13 mouse cellular contexts compared by ENCODE assay signal in genomic region chr17:29422912-29423504, GRCm38 (mm10).
DNase-seq lines count a peak whose midpoint lies in the region; ATAC-seq and TF ChIP-seq lines count a peak whose summit lies in the region.
"Had no signal": no experiment of that assay in that cellular context is flagged by ENCODE, and none has a peak within 500 bp of the region (broad histone marks: within the 10 kb centered on the region; RNA-seq: fewer than 3 reads in every experiment).

No protein-coding gene starts in this region.

- 24% methylated on average over 8 of the region's 8 CpGs for WGBS in liver, adult 2 months
- 80% methylated on average over 8 of the region's 8 CpGs for WGBS in liver, embryonic 11.5 days
- 72% methylated on average over 8 of the region's 8 CpGs for WGBS in heart, embryonic 10.5 days
- WGBS in intestine, embryonic 15.5 days = 63% methylated on average over 8 of the region's 8 CpGs

- H3K36me3 ChIP-seq in liver, adult 2 months (ENCODE audit: control insufficient read depth, insufficient read depth, low read length) = no peaks in the 10 kb centered on the region
- H3K36me3 ChIP-seq in liver, embryonic 11.5 days (ENCODE audit: control insufficient read depth, insufficient read depth, low read length) = no peaks in the 10 kb centered on the region
- no peaks in the 10 kb centered on the region for H3K36me3 ChIP-seq in heart, embryonic 10.5 days
- H3K36me3 ChIP-seq in intestine, embryonic 15.5 days = no peaks in the 10 kb centered on the region
- H3K36me3 ChIP-seq: forebrain, embryonic 12.5 days had no signal

- no peak for TF ChIP-seq POLR2A in liver, adult 2 months (IDR thresholded peaks at IDR 0.05; ENCODE audit: extremely low read depth, insufficient read depth, low read length)

- H3K27ac ChIP-seq in liver, adult 2 months (replicated peaks; ENCODE audit: insufficient read depth, low read depth, low read length) = peak overlapping the region; percentile 68
- no peak overlapping the region for H3K27ac ChIP-seq in liver, embryonic 11.5 days (ENCODE audit: low read depth, low read length)
- H3K27ac ChIP-seq in heart, embryonic 10.5 days = peak overlapping the region; percentile 74
- no peak overlapping the region for H3K27ac ChIP-seq in intestine, embryonic 15.5 days
- H3K27ac ChIP-seq: forebrain, embryonic 12.5 days had no signal

- no peak for TF ChIP-seq CTCF in liver, adult 2 months (IDR thresholded peaks at IDR 0.05; ENCODE audit: low read depth, low read length)

- H3K9me3 ChIP-seq in liver, embryonic 11.5 days (ENCODE audit: control insufficient read depth, low read length) = no peaks in the 10 kb centered on the region
- no peaks in the 10 kb centered on the region for H3K9me3 ChIP-seq in heart, embryonic 10.5 days
- H3K9me3 ChIP-seq in intestine, embryonic 15.5 days = no peaks in the 10 kb centered on the region
- H3K9me3 ChIP-seq: forebrain, embryonic 12.5 days had no signal

- DNase-seq in liver, adult 2 months (ENCODE audit: extremely low read depth, low read depth, low spot score) = peak; percentile 100
- DNase-seq in liver, embryonic 11.5 days (ENCODE audit: low spot score) = no peak
- DNase-seq in heart, embryonic 10.5 days (ENCODE audit: low spot score) = no peak
- peak; percentile 75 for DNase-seq in testis, postnatal 14 days (ENCODE audit: low spot score)
- DNase-seq in right cerebral cortex, adult 18-20 months = no peak
- DNase-seq: cerebellum, adult 8-10 months; kidney, postnatal 14 days; spleen, adult 18-20 months had no signal

- no peak overlapping the region; the same call in 1 of the 2 replicates for H3K9ac ChIP-seq in liver, adult 2 months (ENCODE audit: low read depth, low read length)
- no peak overlapping the region for H3K9ac ChIP-seq in liver, embryonic 11.5 days (ENCODE audit: low read depth, low read length)
- H3K9ac ChIP-seq in intestine, embryonic 15.5 days = no peak overlapping the region
- H3K9ac ChIP-seq: forebrain, embryonic 12.5 days; lung, embryonic 14.5 days had no signal

- no peaks in the 10 kb centered on the region for H3K79me2 ChIP-seq in liver, adult 2 months (ENCODE audit: control insufficient read depth, insufficient read depth, low read length)

- H3K4me1 ChIP-seq in liver, adult 2 months (ENCODE audit: control insufficient read depth, insufficient read depth, low read length) = peaks cover 24% of the 10 kb centered on the region
- H3K4me1 ChIP-seq in liver, embryonic 11.5 days (replicated peaks; ENCODE audit: control insufficient read depth, insufficient read depth, low read length) = peaks cover 12% of the 10 kb centered on the region
- H3K4me1 ChIP-seq in heart, embryonic 10.5 days = peaks cover 34% of the 10 kb centered on the region
- H3K4me1 ChIP-seq in intestine, embryonic 15.5 days (replicated peaks) = peaks cover 2% of the 10 kb centered on the region; the same call in 1 of the 2 replicates

- H3K4me2 ChIP-seq in liver, embryonic 11.5 days = no peak overlapping the region
- H3K4me2 ChIP-seq in intestine, embryonic 15.5 days (replicated peaks) = no peak overlapping the region
- H3K4me2 ChIP-seq: forebrain, embryonic 12.5 days; lung, embryonic 14.5 days had no signal

- no peak overlapping the region for H3K4me3 ChIP-seq in liver, adult 2 months (ENCODE audit: insufficient read depth, low read depth, low read length)
- H3K4me3 ChIP-seq in liver, embryonic 11.5 days (ENCODE audit: low read depth, low read length) = no peak overlapping the region
- H3K4me3 ChIP-seq in heart, embryonic 10.5 days = no peak overlapping the region
- H3K4me3 ChIP-seq in intestine, embryonic 15.5 days (replicated peaks) = no peak overlapping the region
- H3K4me3 ChIP-seq: forebrain, embryonic 12.5 days had no signal

- H3K27me3 ChIP-seq in liver, adult 2 months (ENCODE audit: control insufficient read depth, insufficient read depth, low read length) = no peaks in the 10 kb centered on the region
- H3K27me3 ChIP-seq in liver, embryonic 11.5 days (replicated peaks; ENCODE audit: control insufficient read depth, insufficient read depth, low read length) = no peaks in the 10 kb centered on the region
- no peaks in the 10 kb centered on the region for H3K27me3 ChIP-seq in heart, embryonic 10.5 days (ENCODE audit: insufficient read depth, poor library complexity, severe bottlenecking)
- H3K27me3 ChIP-seq in intestine, embryonic 15.5 days (replicated peaks) = no peaks in the 10 kb centered on the region
- H3K27me3 ChIP-seq: forebrain, embryonic 12.5 days; Patski had no signal

- ATAC-seq in liver, embryonic 11.5 days (replicated peaks; ENCODE audit: low FRiP score) = no peak
- ATAC-seq in intestine, embryonic 15.5 days = peak; percentile 35; the same call in 1 of the 2 replicates
- ATAC-seq in cerebellum, adult (ENCODE audit: insufficient number of reproducible peaks, low FRiP score, low TSS enrichment) = no peak
- ATAC-seq: Patski had no signal

Comparison
In these comparisons a context has a peak if more than half of its experiments do, and no peak if none do; other contexts are left out.
1. DNase-seq: peak in liver, adult 2 months (single experiment) and testis, postnatal 14 days (single experiment); none in liver, embryonic 11.5 days (single experiment), heart, embryonic 10.5 days (single experiment) and right cerebral cortex, adult 18-20 months (single experiment).
2. H3K27ac ChIP-seq: peak in liver, adult 2 months (single experiment) and heart, embryonic 10.5 days (single experiment); none in liver, embryonic 11.5 days (single experiment) and intestine, embryonic 15.5 days (single experiment).